Mouse (Mus musculus) c-Kit-positive CD71-negative TER-119-negative erythroid progenitor cells, embryonic 14.5 days (primary cell): ENCODE measurements around the gene Socs4.

Source experiments
- DNase-seq: peaks from one replicate; pipeline ENCODE4 v3.0.0-alpha.2; 2013; ENCODE audit warnings: low read depth

Gene Socs4

GRCm38 (mm10) chr14:47341811-47342291 is 65.1 kb downstream of the Socs4 start:
- DNase-seq: no peak
